Comparison of ENCODE assay signal across 11 mouse cellular contexts in the genomic region with DNA sequence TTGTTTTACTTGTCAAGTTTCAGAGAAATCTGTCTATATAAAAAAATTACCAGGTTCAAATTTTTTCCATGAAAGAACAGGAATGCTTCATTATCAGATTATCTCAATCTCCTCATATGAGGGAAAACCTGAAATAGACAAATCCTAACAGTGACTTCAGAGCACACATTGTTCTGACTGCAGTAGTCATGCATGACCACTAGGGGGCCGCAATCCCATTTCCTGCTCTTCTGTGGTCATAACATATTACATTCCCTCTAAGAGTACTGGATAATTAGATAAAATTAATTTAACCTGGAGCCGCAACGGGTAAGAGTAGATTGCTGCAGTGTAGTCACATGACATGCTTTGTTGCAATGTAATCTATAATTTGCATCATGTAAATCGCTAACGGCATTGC. TPM values are rescaled to one million over a fixed set of nuclear protein-coding genes. Genes with fewer than 3 reads are reported as not detected.
DNase-seq lines count a peak whose midpoint lies in the region; ATAC-seq lines count a peak whose summit lies in the region.
"Had no signal": no experiment of that assay in that cellular context is flagged by ENCODE, and none has a peak within 500 bp of the region (broad histone marks: within the 10 kb centered on the region; RNA-seq: fewer than 3 reads in every experiment).

No protein-coding gene starts in this region.

- ATAC-seq in limb, embryonic 11.5 days (ENCODE audit: insufficient number of reproducible peaks, low FRiP score, low TSS enrichment, low read depth) = no peak

- no peaks in the 10 kb centered on the region for H3K9me3 ChIP-seq in limb, embryonic 11.5 days (ENCODE audit: control insufficient read depth, low read length)
- no peaks in the 10 kb centered on the region for H3K9me3 ChIP-seq in limb, embryonic 10.5 days (replicated peaks)
- no peaks in the 10 kb centered on the region for H3K9me3 ChIP-seq in embryonic facial prominence, embryonic 10.5 days

- no peaks in the 10 kb centered on the region for H3K4me1 ChIP-seq in limb, embryonic 11.5 days (ENCODE audit: control insufficient read depth, insufficient read depth, low read length)
- H3K4me1 ChIP-seq in limb, embryonic 10.5 days = no peaks in the 10 kb centered on the region
- H3K4me1 ChIP-seq in embryonic facial prominence, embryonic 10.5 days = no peaks in the 10 kb centered on the region

- no peak overlapping the region for H3K4me2 ChIP-seq in limb, embryonic 11.5 days (ENCODE audit: low read depth, severe bottlenecking)

- no peaks in the 10 kb centered on the region for H3K27me3 ChIP-seq in limb, embryonic 11.5 days (ENCODE audit: control insufficient read depth, insufficient read depth, low read length)
- no peaks in the 10 kb centered on the region for H3K27me3 ChIP-seq in limb, embryonic 10.5 days (ENCODE audit: low read depth, poor library complexity, severe bottlenecking)
- no peaks in the 10 kb centered on the region for H3K27me3 ChIP-seq in embryonic facial prominence, embryonic 10.5 days (replicated peaks; ENCODE audit: low read depth, poor library complexity, severe bottlenecking)

- no peak overlapping the region for H3K27ac ChIP-seq in limb, embryonic 11.5 days (replicated peaks; ENCODE audit: low read depth, low read length)
- H3K27ac ChIP-seq in limb, embryonic 10.5 days = no peak overlapping the region
- no peak overlapping the region for H3K27ac ChIP-seq in embryonic facial prominence, embryonic 10.5 days (replicated peaks)

- WGBS in limb, embryonic 11.5 days = 60% methylated on average over 5 of the region's 5 CpGs
- 72% methylated on average over 5 of the region's 5 CpGs for WGBS in limb, embryonic 10.5 days
- WGBS in embryonic facial prominence, embryonic 10.5 days = 65% methylated on average over 5 of the region's 5 CpGs

- peak; percentile 31 for DNase-seq in embryo, embryonic 10.5 days (ENCODE audit: low spot score)
- no peak for DNase-seq in embryo, embryonic 9.5 days (ENCODE audit: extremely low spot score)
- DNase-seq in limb, embryonic 11.5 days (ENCODE audit: low spot score) = peak; percentile 21
- no peak for DNase-seq in limb, embryonic 10.5 days (ENCODE audit: low spot score)
- DNase-seq in ES-CJ7 (ENCODE audit: low read depth, low spot score) = peak; percentile 14
- DNase-seq in embryonic facial prominence, embryonic 10.5 days (ENCODE audit: low spot score) = peak; percentile 24
- no peak for DNase-seq in right cerebral cortex, postnatal 4 days
- no peak for DNase-seq in heart, adult 9 months (ENCODE audit: low spot score in 2 of 2)
- DNase-seq: lung, adult 18-20 months; thymus, postnatal 25 days had no signal

- no peaks in the 10 kb centered on the region for H3K36me3 ChIP-seq in limb, embryonic 11.5 days (ENCODE audit: control insufficient read depth, insufficient read depth, low read length)
- H3K36me3 ChIP-seq in limb, embryonic 10.5 days = no peaks in the 10 kb centered on the region
- no peaks in the 10 kb centered on the region for H3K36me3 ChIP-seq in embryonic facial prominence, embryonic 10.5 days (replicated peaks)

- no peak overlapping the region for H3K4me3 ChIP-seq in limb, embryonic 11.5 days (ENCODE audit: low read depth, low read length)
- no peak overlapping the region for H3K4me3 ChIP-seq in limb, embryonic 10.5 days
- H3K4me3 ChIP-seq in embryonic facial prominence, embryonic 10.5 days = no peak overlapping the region

- no peak overlapping the region for H3K9ac ChIP-seq in limb, embryonic 11.5 days (ENCODE audit: low read length)

RNA-seq across cellular contexts. Expression of gene Htr2c, which starts 17.6 kb away (rescaled TPM):
- polyA plus RNA-seq in limb, embryonic 11.5 days (2014; fragmentation: Nextera tagmentation; extraction: Ambion mirVana) = not detected in 2 replicates
- polyA plus RNA-seq in limb, embryonic 10.5 days (2016; fragmentation: Nextera tagmentation; extraction: Ambion mirVana) = not detected in 2 replicates
- 0.14 and 0.25 TPM in 2 replicates for polyA plus RNA-seq in embryonic facial prominence, embryonic 10.5 days (2016; fragmentation: Nextera tagmentation; extraction: Ambion mirVana)
- polyA plus RNA-seq: heart, embryonic 14.5 days had no signal

Comparison
In these comparisons a context has a peak if more than half of its experiments do, and no peak if none do; other contexts are left out.
1. DNase-seq: peak in embryo, embryonic 10.5 days (single experiment), limb, embryonic 11.5 days (single experiment), ES-CJ7 (single experiment) and embryonic facial prominence, embryonic 10.5 days (single experiment); none in embryo, embryonic 9.5 days (single experiment), limb, embryonic 10.5 days (single experiment), right cerebral cortex, postnatal 4 days (single experiment) and heart, adult 9 months (0 of 2).